Mouse (Mus musculus) left cerebral cortex, adult 2 months (tissue): ENCODE measurements around the gene Kcnk13. TPM values are rescaled to one million over a fixed set of nuclear protein-coding genes. Genes with fewer than 3 reads are reported as not detected.
"Not testable (repeated sequence)": the region's sequence is repeated elsewhere in the genome, so short reads cannot be mapped to it uniquely, and the experiment has no call there.

Experiments used
- DNase-seq, 2 experiments: peaks; one replicate each; pipeline ENCODE4 v3.0.0; 2021 to 2022; ENCODE audit warnings: low spot score in 2 of 2, mixed read lengths in 1 of 2; ENCODE audit errors: extremely low spot score in 1 of 2
- H3K27ac ChIP-seq: fragments of 200-600 bp; 2 replicates; pipeline ENCODE4 v1.8.1; 2022
- H3K4me3 ChIP-seq: fragments of 200-600 bp; 2 replicates; pipeline ENCODE4 v1.8.1; 2022
- CTCF ChIP-seq: fragments of 200-600 bp; IDR thresholded peaks from 2 replicates; pipeline ENCODE4 v1.8.1; 2022; ENCODE audit warnings: antibody characterized with exemption, mild to moderate bottlenecking, moderate library complexity
- intact Hi-C: fragments of 180-260 bp; cut with DNase I; formaldehyde crosslinking; loops from one replicate; pipeline ENCODE4 v1.15.1; 2025
- total RNA-seq, 2 experiments: library from RNA; stranded (reverse); gene quantifications; 2 replicates each; pipeline ENCODE4 v1.2.3; 2021

Kcnk13 gene
- total RNA-seq, 2 experiments from 2014 or later, result 6.8 to 10.4 TPM

DNA sequence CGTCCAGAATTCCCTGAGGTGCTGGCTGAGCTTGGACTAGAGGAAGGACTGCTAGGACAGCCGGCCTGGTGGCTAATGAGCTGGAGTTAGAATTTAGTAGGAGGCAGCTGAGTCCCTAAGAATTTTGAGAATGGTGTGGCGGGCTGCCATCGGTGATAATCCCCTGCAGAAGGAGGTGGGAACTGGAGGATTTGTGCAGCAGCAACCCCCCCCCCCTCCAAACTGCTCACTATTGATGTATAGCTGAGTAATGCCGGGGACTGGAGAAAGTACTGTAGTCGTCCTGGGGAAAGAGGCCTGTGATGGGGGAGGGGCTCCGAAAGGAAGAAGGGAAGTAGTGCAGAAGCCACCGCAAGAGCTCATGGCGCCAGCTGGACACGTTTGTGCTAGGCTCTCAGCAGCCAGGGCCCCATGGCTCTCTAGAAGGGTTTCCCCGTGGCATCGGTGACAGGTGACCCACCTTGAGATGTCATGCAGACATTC, 2.6 kb downstream of the Kcnk13 start:
- Histone ChIP-seq H3K27ac (peak overlapping the region; percentile 60), H3K4me3 (peak overlapping the region; percentile 73)
- intact Hi-C loops, result loop anchor here (10.0 kb wide), 1 partner anchor 882 kb away; no protein-coding TSS in a partner anchor
- TF ChIP-seq CTCF, result no peak
- DNase-seq, result no peak

DNA sequence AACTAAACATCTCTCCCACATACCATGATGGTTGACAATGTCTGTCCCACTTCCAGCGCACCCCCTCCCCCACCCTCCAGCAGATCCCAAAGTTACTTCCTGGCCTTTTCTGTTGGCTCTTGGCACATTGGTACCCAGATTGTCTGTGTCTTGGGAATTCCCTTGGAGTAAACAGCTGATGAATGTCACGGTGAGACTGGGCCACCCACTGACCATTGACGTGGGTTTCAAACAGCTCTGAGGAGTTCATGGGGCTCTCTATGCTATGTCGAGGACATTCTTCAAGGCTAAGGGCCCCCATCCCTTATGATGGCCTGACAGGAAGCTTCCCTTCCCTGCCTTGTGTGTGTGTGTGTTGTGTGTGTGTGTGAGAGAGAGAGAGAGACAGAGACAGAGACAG, 5.6 kb downstream of the Kcnk13 start:
- no peak for DNase-seq
- Histone ChIP-seq H3K4me3 (no peak overlapping the region), H3K27ac (no peak overlapping the region)
- TF ChIP-seq CTCF, result no peak
- intact Hi-C loops, result loop anchor here (10.0 kb wide), 1 partner anchor 885 kb away; no protein-coding TSS in a partner anchor

DNA sequence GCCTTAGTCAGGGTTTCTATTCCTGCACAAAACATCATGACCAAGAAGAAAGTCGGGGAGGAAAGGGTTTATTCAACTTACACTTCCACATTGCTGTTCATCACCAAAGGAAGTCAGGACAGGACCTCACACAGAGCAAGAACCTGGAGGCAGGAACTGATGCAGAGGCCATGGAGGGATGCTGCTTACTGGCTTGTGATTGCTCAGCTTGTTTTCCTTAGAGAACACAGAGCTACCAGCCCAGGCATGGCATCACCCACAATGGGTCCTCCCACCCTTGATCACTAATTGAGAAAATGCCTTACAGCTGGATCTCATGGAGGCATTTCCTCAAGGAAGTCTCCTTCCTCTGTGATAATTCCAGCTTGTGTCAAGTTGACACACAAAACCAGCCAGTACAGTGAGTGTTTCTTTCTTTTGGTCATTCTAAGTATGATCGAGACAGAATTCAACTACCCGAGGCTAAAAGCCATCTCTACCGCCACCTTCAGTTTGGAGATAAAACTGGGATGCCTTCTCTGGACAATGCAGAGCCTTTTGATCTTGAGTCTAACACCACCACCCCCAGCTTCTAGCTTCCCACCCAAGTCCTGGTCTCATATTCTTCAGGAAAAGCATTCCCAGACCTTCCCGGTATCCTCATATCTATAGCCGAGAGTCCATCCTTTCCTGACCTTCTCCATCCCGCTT, 7.1 kb downstream of the Kcnk13 start:
- intact Hi-C loops, DNase-seq: not testable (repeated sequence)

DNA sequence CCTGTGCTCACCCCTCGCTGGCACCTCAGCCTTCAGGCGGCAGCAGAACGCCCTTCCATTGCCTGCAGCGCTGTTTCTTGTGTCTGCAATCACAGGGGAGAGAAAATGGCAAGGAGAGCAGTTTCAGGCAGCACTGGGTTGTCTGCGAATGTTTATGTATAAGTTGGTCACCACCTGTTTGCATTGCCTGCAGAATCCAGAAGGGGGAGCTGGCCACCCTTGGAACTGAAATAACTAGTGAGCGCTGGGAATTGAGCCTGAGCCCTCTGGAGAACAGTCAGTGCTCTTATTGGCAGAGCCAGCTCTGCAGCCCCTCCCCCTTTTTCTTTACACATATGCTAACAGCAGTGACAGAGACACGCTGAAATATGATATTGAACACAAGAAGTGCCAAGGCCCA, 8.5 kb downstream of the Kcnk13 start:
- peak; percentile 13 for TF ChIP-seq CTCF
- Histone ChIP-seq H3K27ac (no peak overlapping the region), H3K4me3 (no peak overlapping the region)
- intact Hi-C loops, result no loop called here
- no peak for DNase-seq

More for the DNA sequence above, 7.1 kb downstream of the Kcnk13 start:
- H3K4me3 ChIP-seq, H3K27ac ChIP-seq: not testable (repeated sequence)
- peak; percentile 9; the same call in 1 of the 2 replicates for TF ChIP-seq CTCF

DNA sequence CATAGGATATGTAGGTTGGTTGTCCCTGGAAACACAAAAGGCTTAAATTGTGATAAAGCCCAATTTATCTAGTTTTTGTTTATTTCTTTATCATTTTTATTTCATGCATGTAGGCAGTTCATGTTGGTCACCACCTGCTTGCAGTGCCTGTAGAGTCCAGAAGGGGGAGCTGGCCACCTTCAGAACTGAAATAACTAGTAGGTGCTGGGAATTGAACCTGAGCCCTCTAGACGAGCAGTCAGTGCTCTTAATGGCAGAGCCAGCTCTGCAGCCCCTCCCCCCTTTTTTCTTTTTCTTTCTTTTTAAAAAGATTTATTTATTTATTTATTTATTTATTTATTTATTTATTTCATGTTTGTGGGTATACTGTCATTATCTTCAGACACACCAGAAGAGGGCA, 9.4 kb downstream of the Kcnk13 start:
- DNase-seq, result no peak
- no peak overlapping the region for H3K4me3 ChIP-seq
- peak; percentile 35 for TF ChIP-seq CTCF
- intact Hi-C loops, result no loop called here
- no peak overlapping the region for H3K27ac ChIP-seq

DNA sequence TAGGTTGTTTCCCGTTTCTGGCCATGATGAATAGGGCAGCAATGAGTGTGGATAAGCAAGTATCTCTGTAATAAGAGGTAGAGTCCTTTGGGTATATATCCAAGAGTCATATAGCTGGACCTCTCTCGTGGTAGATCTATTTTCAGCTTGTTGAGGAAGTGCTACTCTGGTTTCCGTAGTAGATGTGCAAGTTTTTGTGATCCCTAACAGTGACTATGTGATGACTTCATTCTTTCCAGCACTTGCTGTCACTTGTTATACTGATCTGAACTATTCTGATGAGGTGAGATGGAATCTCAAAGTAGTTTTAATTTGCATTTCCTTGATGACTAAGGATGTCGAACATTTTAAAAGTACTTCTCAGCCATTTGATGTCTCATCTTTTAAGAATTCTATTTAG, 15.2 kb downstream of the Kcnk13 start:
- no peak for DNase-seq
- intact Hi-C loops, result no loop called here
- H3K27ac ChIP-seq, result no peak overlapping the region
- no peak for TF ChIP-seq CTCF
- H3K4me3 ChIP-seq, result no peak overlapping the region

DNA sequence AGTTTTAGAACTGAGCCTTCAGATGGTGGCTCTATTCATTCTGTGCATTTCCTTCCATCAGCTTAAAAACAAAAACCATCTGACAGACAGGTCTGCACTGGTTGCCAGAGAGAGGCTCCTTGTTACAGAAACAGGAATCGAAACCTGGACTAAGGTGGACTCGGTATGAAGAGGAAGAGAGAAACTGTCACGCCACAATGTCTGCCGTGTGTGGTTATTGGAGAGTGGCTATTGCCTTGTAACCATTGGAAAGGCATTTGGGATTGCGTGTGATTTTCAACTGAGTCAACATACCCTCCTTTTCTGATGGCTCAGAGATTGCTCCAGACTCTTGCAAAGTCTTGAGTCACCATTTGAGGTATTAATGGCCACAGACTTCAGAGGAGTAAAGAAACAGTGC, 22.5 kb downstream of the Kcnk13 start:
- no peak for TF ChIP-seq CTCF
- Histone ChIP-seq H3K27ac (no peak overlapping the region), H3K4me3 (no peak overlapping the region)
- no peak for DNase-seq
- intact Hi-C loops, result no loop called here

DNA sequence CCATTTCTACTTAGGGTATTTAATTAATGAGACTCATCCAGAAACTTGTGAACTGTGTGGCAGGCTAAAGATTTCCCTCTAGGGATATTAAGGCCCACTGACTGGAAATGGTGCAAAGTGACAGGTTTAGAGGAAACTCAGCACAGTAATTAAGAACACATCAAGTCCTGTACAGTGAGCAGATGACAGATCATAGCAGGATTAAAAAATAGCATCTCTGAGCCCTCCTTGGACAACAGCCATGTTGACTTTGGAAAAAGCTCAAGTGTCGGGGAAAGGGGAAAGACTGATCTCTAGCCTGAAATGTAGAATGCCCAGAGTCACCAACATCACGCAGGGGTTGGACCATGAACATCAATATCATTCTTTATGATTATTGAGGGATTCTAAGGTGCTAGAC, 23.8 kb downstream of the Kcnk13 start:
- no peak for DNase-seq
- H3K27ac ChIP-seq, result no peak overlapping the region
- no peak overlapping the region for H3K4me3 ChIP-seq
- TF ChIP-seq CTCF, result no peak
- intact Hi-C loops, result no loop called here

DNA sequence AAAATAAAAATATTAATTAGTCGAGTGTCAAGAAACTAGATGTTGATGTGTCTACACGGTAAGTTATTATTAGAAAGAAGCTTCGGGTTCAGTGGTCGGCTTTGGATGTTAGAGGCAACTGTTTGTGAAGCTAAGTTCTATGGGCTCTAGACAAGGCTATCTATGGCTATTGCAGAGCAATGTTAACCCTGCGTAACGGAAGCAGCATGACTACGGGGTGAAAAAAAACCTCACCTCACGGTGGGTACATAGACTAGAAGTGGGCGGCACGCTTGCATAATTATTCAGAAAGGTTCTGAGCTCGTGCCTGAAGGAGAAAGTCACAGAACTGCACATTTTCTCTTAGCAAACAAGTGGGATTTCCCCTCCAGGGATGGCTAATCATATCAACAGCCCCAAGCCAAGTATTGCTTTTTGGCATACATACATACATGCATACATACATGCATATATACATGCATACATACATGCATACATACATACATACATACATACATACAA, 28.1 kb downstream of the Kcnk13 start:
- TF ChIP-seq CTCF, result no peak
- Histone ChIP-seq H3K27ac (no peak overlapping the region), H3K4me3 (no peak overlapping the region)
- no peak for DNase-seq
- intact Hi-C loops, result no loop called here

DNA sequence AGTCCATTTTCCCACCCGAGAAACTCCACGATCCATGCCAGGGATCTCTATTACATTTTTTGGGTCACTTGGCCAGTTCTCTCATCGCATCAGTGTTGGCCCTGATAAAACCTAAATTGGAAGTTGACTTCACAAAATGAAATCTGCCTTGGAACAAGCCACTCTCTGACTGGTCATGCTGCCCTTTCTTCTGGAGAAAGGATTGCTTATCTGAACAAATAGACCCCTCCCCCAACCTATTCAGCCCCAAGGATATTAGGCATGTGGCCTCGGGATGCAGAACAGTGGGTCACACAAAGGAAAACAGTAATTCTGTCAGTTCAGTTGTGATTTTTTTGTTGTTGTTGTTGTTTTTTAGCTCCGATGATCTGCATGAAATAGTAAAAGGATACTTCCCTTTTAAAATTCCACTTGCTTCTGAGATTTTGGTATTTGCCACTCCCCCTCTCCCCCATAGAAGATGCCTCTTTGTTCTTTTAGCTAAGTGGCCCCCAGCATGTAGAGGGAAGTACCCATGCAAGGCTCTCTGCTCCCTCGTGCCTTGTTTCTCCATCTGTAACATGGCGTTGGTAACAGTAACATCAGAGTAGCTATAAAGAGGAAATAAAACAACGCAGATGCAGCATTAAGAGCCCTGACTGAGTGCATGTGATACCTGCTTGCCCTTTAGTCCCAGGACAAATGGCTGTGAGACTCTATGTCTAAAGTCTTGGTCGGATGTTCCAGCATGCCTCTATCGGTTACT, 29.0 kb downstream of the Kcnk13 start:
- intact Hi-C loops, result no loop called here
- H3K27ac ChIP-seq, result peak overlapping the region; percentile 50; the same call in 1 of the 2 replicates
- no peak for DNase-seq
- H3K4me3 ChIP-seq, result no peak overlapping the region
- no peak for TF ChIP-seq CTCF

DNA sequence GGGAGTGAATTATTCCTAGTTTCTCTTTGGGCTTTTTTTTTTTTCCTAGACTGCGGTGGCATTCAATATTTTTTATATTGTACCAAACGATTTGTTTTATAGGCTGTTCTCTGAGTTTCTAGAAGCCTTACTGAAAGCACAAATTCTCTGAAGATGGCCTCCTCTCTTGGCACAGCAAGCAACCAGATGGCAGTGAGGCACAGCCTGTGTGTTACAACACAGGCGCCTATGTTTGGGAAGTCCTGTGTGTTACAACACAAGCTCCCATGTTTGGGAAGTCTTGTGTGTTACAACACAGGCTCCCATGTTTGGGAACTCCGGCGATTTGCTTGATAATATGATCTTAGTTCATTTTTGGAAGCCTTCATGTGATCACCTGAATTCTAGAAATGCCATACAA, 31.7 kb downstream of the Kcnk13 start:
- TF ChIP-seq CTCF, result no peak
- DNase-seq, result no peak
- Histone ChIP-seq H3K4me3 (no peak overlapping the region), H3K27ac (no peak overlapping the region)
- intact Hi-C loops, result no loop called here

DNA sequence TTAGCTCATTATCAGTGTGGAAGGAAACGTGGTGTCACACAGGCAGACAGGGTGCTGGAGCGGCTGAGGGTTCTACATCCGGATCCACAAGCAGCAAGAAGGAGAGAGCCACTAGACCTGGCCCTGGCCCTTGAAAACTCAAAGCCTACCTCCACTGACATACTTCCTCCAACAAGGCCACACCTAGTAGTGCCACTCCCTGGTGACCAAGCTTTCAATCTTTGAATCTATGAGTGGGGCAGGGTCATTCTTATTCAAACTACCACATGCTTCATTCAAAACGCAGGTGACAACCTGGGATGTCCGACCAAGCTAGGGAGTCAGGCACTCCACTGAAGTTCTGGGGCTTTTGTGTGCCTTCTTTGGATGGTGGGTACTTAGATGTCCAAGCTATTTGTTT, 35.4 kb downstream of the Kcnk13 start:
- no peak for TF ChIP-seq CTCF
- H3K27ac ChIP-seq, result no peak overlapping the region; the same call in 1 of the 2 replicates
- intact Hi-C loops, result no loop called here
- H3K4me3 ChIP-seq, result no peak overlapping the region
- DNase-seq, result no peak
